Mouse (Mus musculus): ENCODE measurements around the gene Wscd2.

The Wscd2 gene

DNA sequence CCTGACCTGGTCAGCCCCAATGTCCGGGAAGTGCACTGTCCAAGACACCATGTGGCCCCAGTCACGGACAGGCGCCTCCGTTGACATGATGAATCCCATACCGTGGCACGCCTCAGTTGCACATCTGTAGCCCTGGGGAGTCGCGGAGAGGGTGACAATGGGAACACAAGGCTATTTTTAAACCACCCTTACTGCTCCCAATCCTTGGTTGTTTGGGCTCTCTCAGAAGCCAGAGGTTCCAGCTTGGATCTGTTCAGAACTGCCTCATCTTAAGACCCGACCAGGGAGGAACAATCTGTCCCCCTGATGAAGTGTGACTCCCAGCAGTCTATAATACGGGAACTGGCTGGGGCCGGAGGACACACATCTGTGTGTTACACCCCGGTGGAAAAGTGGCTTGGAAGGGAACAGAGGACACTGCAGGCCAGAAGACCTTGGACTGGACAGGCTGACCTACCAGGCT lies 121.7 kb downstream of the Wscd2 start:
- no peak for DNase-seq (ENCODE audit: low spot score)

GRCm38 (mm10) chr5:113618716-113619115 lies 128.6 kb downstream of the Wscd2 start:
- DNase-seq (ENCODE audit: low spot score) = no peak

DNA sequence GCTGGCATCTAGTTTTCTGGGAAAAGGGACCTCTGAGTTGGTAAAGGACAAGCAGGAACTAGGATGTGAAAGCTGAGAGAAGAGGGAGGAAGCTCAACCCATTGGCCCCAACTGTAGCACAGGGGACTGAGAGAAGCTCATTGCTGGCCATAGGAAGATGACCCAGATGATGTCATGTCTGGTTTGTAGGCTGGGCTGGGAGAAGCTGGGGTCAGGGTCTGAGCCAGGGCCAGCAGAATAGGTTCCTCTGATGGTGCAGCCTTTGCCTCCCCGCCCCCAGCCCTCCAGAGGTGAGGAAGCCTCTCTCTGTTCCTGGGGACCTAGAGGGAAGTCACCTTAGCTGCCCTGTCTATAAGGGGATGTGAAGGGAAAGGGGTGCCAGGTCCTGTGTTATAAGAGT lies 129.0 kb downstream of the Wscd2 start:
- DNase-seq (ENCODE audit: low spot score) = no peak

DNA sequence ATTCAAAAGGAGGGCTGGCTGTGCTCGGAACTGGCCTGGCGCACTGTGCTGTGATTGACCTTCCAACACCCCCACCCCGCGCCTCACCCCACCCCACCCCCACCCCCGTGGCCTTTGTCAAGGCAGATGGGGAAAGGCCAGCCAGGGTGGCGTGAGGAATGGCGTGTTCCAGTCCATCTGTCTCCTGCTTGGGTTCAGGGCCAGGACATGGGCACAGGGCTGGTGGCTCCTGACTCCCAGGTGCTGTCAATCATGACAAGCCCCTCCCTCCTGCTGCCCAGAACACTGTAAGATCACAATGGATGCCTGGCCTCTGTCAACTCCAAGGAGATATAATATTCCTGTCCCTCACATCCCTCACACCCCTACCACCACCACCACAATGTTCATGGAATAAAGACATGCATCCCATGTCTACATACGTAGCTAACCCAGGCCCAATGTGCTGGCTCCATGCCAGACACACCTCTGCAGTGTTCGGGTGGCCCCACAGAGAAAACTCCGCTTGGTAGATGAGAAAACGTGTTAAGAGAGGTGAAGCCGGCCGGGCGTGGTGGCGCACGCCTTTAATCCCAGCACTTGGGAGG lies 130.1 kb downstream of the Wscd2 start:
- no peak for DNase-seq (ENCODE audit: low spot score)

DNA sequence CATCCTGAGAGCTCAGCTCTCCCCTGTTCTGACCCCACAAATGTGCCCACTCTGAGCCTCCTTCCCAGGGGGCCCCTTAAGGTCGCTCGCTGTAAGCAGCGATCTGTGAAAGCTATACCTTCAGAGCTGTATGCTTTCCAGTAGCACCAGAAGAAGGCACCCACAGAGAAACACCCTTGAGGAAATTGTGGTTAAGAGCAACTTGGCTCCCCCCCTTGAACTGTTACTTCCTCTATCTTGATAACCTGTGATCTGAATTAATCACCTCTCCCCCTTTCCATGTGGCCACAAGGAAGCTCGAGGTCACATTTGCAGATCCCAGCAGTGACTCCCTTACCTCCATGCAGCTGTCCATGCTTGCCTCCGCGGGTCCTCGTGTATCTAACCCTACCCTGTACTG lies 130.9 kb downstream of the Wscd2 start:
- peak; percentile 9 for DNase-seq (ENCODE audit: low spot score)

DNA sequence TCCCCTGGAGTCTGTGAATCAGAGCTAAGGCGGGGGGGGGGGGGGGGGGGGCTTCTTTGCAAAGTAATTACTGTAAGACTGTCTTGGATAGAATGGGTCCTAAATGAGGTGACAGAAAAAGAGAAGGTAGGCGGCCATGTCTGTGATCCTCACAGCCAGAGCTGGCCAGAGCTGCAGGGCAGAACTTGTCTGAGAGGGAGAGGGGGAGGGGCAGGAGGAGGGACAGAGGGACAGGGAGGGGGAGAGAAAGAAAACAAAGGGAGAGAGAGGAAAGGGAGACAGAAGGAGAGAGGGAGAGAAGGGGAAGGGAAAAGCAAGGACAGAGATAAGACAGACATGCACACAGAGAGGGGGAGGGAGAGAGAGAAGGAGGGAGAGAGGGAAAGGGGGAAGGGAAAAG lies 132.9 kb downstream of the Wscd2 start:
- no peak for DNase-seq (ENCODE audit: low spot score)

DNA sequence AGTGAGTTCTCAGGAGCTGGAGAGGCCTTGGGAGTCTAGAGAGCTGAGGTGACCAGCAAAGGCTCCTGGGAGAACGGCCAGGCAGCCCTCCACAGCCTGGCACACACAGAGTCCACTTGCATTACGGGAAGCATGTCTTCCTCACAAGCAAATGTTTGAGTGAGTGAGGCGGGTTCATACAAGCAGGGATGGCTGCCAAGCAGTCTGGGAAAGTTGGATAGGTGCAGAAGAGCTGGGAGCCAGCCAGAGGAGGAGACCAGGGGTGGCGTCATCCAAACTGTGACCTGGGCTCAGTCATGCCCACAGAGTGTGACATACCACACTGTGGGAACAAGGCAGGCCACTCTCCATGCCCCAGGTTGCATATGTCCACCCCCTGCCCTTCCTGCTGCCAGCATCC lies 134.9 kb downstream of the Wscd2 start:
- no peak for DNase-seq (ENCODE audit: low spot score)

DNA sequence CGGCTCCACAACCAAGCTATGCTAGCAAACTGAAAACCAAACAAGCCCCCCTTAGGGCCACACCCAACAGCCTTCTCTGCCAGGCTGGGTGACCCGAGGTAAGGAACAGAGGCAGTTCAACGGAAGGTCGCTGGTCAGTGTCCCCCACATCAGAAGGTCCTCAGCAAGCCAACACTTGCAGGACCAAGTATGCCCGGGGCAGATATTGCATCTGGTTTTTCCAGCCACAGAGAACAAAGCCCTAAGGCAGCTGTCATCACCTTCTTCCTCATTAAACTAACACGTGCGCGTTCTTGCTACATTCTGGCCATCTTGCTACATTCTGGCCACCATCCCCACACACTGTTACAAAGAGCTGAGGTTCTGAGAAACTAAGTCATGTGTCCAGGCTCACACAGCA lies 136.2 kb downstream of the Wscd2 start:
- no peak for DNase-seq (ENCODE audit: low spot score)

GRCm38 (mm10) chr5:113626991-113627390 lies 136.9 kb downstream of the Wscd2 start:
- DNase-seq (ENCODE audit: low spot score) = no peak

DNA sequence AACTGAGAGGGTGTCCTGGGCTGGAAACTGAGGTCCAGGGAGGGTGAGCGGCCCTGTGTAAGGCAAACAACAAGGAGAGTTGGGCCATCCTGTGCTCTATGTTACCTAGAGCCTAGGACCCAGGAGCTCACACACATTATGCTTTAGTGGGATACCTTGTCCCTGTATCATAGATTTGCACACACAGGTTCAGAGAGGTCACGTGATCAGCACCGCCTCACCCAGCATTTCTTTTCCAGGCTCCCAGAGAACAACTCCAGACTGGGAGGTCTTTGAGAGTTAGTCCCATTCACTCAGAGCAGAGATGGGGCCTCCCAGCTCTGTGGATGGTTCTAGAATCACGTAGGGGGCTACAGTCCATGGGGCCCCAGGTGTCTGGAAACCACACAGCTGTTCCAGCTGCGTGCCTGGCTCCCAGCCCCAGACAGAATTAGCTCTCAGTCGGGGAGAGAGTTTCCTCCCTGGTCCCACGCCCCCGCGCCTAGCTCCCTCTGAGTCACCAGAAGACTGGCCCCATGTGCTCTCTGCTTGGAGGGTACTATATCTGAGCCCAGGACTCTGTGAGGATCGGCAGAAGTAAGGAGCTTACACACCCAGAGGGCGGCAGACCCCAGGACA lies 137.8 kb downstream of the Wscd2 start:
- no peak for DNase-seq (ENCODE audit: low spot score)

- DNase-seq (ENCODE audit: low spot score) = no peak
Measured at GRCm38 (mm10) chr5:113629248-113629647, 139.1 kb downstream of the Wscd2 start.

- no peak for DNase-seq (ENCODE audit: low spot score)
Measured at GRCm38 (mm10) chr5:113630116-113630515, 140.0 kb downstream of the Wscd2 start.

- no peak for DNase-seq (ENCODE audit: low spot score)
Measured at GRCm38 (mm10) chr5:113633037-113633714, 143.0 kb downstream of the Wscd2 start.

DNA sequence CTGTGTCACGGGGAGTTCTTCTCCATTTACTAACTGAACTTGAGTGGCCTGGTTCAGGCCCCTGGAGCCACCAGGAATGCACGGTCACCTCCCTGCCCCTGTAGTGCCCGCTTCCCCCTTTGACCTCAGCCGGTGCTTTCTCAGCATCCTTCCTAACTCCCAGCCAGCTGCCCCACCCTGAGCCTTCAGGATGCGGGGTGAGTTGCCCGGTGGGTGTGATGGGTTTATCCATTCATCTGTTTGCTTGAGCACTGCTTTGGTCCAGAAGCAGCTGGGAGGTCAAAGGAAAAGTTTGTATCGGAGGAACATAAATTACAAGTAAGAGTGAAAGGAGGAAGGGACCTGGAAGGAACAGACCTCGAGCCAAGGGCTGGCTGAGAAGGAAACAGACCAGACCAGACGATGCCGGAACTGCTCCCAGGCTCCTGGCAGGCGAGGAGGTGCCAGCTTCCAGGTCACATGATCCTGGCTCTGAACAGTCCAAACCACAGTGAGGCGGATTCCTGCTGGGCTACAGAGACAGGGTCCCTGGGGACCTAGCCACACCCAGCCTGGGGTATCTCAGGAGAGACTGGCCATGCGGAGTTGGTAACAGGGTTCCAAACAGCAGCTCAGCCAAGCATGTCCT lies 144.0 kb downstream of the Wscd2 start:
- no peak for DNase-seq (ENCODE audit: low spot score)

DNA sequence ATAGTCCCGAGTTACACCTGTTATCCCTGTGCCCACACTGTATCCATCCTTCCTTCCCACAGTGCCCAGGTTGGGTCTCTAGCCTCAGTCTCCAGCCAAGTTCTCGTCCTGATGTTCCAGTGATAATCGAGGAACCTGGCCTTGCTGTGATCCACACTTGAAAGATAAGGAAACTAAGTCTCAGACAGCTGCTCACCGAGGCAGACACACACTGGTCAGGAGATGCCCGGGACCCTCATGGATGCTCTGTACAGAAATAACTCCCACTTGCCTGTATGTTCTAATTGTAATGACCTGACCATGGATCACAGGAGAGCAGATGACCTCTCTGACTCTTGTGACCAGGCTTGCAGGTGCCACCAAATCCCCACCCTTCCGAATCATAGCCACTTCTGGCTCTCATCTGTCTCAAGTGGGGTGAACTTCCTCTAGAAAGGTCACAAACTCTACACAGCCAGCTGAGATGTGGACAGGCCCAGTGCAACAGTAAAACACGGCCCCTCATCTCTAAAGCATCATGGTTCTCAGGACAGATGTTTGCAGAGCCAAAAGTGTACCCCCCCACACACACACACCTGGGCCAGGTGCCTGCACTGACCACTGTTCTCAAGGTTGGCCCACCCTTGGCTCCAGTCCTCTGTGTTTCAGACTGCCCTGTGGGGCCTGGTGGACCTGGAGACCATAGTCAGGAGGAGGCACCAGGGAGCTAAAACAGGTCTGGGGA lies 144.9 kb downstream of the Wscd2 start:
- DNase-seq (ENCODE audit: low spot score) = no peak

- no peak for DNase-seq (ENCODE audit: low spot score)
Measured at GRCm38 (mm10) chr5:113635861-113636565, 145.9 kb downstream of the Wscd2 start.

DNA sequence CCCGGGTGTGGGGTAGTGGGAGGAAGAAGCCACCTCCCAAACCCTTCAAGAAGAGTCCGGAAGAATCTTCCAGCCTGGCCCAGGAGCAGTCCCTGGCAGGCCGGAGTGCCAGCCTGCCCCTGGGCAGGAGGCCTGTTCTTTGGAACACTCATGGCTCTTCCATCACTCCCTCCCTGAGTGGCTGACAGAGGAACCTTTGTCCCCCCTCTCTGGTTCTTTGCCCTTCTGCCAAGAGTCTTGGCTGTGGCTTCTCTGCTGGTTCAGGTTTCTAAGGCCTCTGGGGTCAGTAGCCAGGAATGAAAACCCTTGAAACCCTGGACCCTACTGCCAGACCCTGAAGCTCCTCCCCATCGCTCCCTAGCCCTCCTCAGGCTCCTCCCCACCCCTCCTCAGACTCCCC lies 147.5 kb downstream of the Wscd2 start:
- no peak for DNase-seq (ENCODE audit: low spot score)

- no peak for DNase-seq (ENCODE audit: low spot score)
Measured at GRCm38 (mm10) chr5:113638055-113638454, 147.9 kb downstream of the Wscd2 start.

DNA sequence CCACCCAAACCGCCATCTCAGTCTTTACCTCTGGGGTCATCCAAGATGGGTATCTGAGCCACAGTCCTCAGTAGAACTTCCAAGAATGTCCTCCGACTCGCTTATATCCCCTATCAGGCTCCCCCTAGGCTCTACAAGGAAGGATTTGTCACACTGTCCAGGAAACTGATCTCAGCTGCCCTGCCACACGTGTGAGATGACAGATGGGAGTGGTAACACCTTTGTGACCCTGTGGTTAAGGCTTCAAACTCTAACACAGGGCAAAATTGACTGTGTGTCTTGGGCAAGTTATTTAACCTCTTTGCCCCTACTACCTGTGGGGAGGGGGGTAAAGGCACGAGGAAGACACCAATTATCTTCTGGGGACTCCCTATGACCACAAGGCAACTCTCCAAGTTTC lies 149.0 kb downstream of the Wscd2 start:
- DNase-seq (ENCODE audit: low spot score) = no peak
